Mouse (Mus musculus) liver, adult 2 months (tissue): ENCODE results near the gene Cbln3. TPM values are rescaled to one million over a fixed set of nuclear protein-coding genes. Genes with fewer than 3 reads are reported as not detected.

ENCODE experiments used
- DNase-seq: peaks from one replicate; pipeline ENCODE4 v3.0.0-alpha.2; 2011; ENCODE audit warnings: low read depth, low spot score; ENCODE audit errors: extremely low read depth
- H3K27ac ChIP-seq: fragments of 200-500 bp; replicated peaks from 2 replicates; pipeline ENCODE4 v1.5.1; 2012; ENCODE audit warnings: low read depth, mild to moderate bottlenecking, control low read depth, inconsistent platforms, low read length; ENCODE audit not compliant: insufficient read depth
- H3K27me3 ChIP-seq: fragments of 200-500 bp; 2 replicates; pipeline ENCODE4 v1.6.1; 2012; ENCODE audit warnings: mild to moderate bottlenecking, moderate library complexity, low read length, inconsistent platforms; ENCODE audit not compliant: control insufficient read depth, insufficient read depth
- H3K36me3 ChIP-seq: fragments of 200-500 bp; 2 replicates; pipeline ENCODE4 v1.6.1; 2012; ENCODE audit warnings: low read length, inconsistent platforms; ENCODE audit not compliant: control insufficient read depth, insufficient read depth
- H3K4me1 ChIP-seq: fragments of 200-500 bp; 2 replicates; pipeline ENCODE4 v1.6.1; 2011; ENCODE audit warnings: low read length; ENCODE audit not compliant: control insufficient read depth, insufficient read depth
- H3K4me3 ChIP-seq: fragments of 200-500 bp; 2 replicates; pipeline ENCODE4 v1.5.1; 2011; ENCODE audit warnings: low read depth, mild to moderate bottlenecking, control low read depth, low read length, moderate library complexity; ENCODE audit not compliant: insufficient read depth
- H3K79me2 ChIP-seq: fragments of 200-500 bp; 2 replicates; pipeline ENCODE4 v1.6.1; 2012; ENCODE audit warnings: inconsistent platforms, mild to moderate bottlenecking, low read length, moderate library complexity; ENCODE audit not compliant: control insufficient read depth, insufficient read depth
- H3K9ac ChIP-seq: fragments of 200-500 bp; 2 replicates; pipeline ENCODE4 v1.6.1; 2012; ENCODE audit warnings: low read depth, mild to moderate bottlenecking, control low read depth, inconsistent platforms, low read length
- CTCF ChIP-seq: fragments of 200-500 bp; IDR thresholded peaks from 2 replicates; pipeline ENCODE4 v1.5.1; 2011; ENCODE audit warnings: low read depth, low read length, control low read depth
- POLR2A ChIP-seq: fragments of 200-500 bp; IDR thresholded peaks from 2 replicates; pipeline ENCODE4 v1.6.1; 2011; ENCODE audit warnings: low read length, control low read depth; ENCODE audit not compliant: insufficient read depth; ENCODE audit errors: extremely low read depth
- WGBS: fragments of 180-500 bp; shearing (Covaris S2); methylation state at CpG from one replicate; pipeline ENCODE4 v1.1.7; 2018; 5-methylcytosine and 5-hydroxymethylcytosine counted together
- polyA plus RNA-seq: library from polyadenylated mRNA; depleted of rRNA; stranded (reverse); fragments of >200 nt; gene quantifications from 2 replicates; pipeline ENCODE4 v1.2.3, GENCODE M21; 2012
- total RNA-seq: library from RNA; depleted of rRNA; stranded (reverse); fragments of >200 nt; gene quantifications from 2 replicates; pipeline ENCODE4 v1.2.3, GENCODE M21; 2014

Cbln3 gene
- total and polyA plus RNA-seq, 2 experiments = 0.18 to 0.64 TPM

DNA sequence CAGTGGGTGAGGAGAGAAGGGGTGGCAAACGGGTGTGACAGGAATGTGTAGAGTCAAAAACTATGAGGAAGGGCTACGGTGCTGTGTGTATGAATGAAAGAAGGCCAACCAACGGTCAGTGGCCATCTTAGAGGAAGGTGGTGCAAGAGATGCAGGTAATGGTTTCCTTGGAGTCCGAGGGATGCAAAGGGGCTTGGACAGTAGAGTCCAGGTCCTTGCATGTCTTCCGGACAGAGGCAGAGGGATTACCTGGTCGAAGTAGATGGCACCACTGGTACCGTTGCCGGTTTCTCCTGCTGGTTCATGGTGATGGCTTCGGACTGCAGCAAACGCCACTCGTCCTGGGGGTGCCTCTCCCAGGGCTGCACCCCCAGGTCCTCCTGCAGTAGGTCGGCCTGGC lies 529 bp downstream of the Cbln3 start:
- DNase-seq = no peak
- 93% methylated on average over 12 of the region's 12 CpGs for WGBS
- no peak overlapping the region for H3K4me3 ChIP-seq
- no peaks in the 10 kb centered on the region for H3K27me3 ChIP-seq
- H3K27ac ChIP-seq = peak overlapping the region; percentile 71
- peaks cover 20% of the 10 kb centered on the region for H3K4me1 ChIP-seq
- H3K36me3 ChIP-seq = peaks cover 16% of the 10 kb centered on the region
- no peak for TF ChIP-seq POLR2A
- no peak for TF ChIP-seq CTCF
- peaks cover 9% of the 10 kb centered on the region; the same call in 1 of the 2 replicates for H3K79me2 ChIP-seq
- H3K9ac ChIP-seq = 0 out of 2 replicates have a peak overlapping the region, but pooled peaks have one; percentile 5

DNA sequence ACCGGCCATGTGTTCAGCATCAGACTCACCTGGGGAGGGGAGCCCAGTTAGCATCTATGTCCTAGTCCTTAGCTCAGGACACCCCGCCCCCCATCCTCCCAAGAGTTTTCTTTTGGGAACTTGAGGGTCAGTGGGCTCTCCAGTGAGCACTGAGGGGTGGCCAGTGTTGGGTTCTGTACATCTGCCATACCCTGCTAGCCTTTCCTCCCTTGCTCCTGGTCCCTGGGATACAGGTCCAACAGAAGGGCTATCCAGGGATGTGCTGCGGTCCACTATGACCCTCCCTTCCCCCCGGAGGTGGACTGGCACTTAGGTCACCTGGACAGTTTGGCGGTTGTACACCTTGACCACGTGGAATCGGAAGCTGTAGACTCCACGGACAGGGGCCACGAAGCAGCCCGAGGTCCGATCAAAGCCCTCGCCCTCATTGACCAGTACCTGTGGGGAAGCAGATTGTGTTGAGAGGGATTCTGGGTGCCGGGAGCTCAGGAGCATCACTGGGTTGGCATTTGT lies 987 bp downstream of the Cbln3 start:
- Histone ChIP-seq H3K79me2 (peaks cover 9% of the 10 kb centered on the region; the same call in 1 of the 2 replicates), H3K27ac (0 out of 2 replicates have a peak overlapping the region, but pooled peaks have one; percentile 59), H3K4me3 (no peak overlapping the region), H3K4me1 (peaks cover 20% of the 10 kb centered on the region), H3K27me3 (no peaks in the 10 kb centered on the region), H3K9ac (no peak overlapping the region; the same call in 1 of the 2 replicates), H3K36me3 (peaks cover 11% of the 10 kb centered on the region)
- TF ChIP-seq CTCF = no peak
- TF ChIP-seq POLR2A = no peak
- no peak for DNase-seq
- whole genome bisulfite sequencing = 78% methylated on average over 13 of the region's 13 CpGs

DNA sequence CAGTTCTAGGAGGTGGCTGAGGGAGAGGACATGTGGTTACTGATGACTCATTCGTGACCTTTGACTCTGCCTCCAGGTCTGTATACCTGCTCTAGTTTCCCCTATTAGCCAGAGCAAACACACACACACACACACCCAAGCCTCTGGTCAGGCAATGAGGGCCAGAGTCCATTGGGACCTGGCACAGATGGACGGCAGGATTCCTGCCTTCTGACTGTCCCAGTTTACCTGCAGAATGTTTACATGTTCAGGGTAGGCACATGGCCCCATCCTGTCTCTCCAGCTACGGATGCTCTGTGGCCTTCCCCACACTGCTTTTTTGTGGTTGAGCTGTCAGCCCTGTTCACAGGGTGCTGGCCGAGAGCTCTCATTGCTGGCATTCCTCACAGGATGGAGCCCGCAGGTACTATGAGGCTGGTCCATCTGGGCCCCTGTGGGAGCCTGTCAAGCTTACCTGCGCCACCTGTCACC lies 2.0 kb downstream of the Cbln3 start:
- DNase-seq = peak; percentile 99
- H3K27ac ChIP-seq = peak overlapping the region; percentile 59

DNA sequence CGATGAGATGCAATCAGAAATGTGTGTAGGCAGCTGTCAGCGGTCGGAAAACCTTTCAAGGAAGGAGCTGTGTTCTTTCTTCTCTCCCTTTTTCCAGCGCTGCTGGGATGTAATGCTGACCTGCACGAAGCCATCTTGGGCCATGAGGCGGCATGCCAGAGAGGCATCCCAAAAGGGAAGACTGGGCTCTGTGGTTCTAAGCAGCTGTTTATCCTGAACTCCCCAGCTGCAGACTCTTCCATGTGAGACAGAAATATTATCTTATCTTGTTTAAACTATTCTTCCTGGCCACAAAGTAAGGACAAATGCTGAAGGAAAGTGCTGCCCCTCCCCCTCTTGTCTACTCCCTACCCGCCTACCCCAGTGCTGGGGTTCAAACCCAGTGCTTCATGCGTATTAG lies 3.2 kb downstream of the Cbln3 start:
- no peak overlapping the region for H3K9ac ChIP-seq
- WGBS = 82% methylated on average over 8 of the region's 8 CpGs
- no peaks in the 10 kb centered on the region for H3K27me3 ChIP-seq
- DNase-seq = no peak
- peaks cover 16% of the 10 kb centered on the region for H3K4me1 ChIP-seq
- H3K4me3 ChIP-seq = no peak overlapping the region
- H3K27ac ChIP-seq = no peak overlapping the region
- H3K79me2 ChIP-seq = peaks cover 6% of the 10 kb centered on the region; the same call in 1 of the 2 replicates
- TF ChIP-seq POLR2A = no peak
- TF ChIP-seq CTCF = no peak
- H3K36me3 ChIP-seq = no peaks in the 10 kb centered on the region

More for the DNA sequence above, 2.0 kb downstream of the Cbln3 start:
- Histone ChIP-seq H3K9ac (no peak overlapping the region), H3K4me1 (peaks cover 20% of the 10 kb centered on the region), H3K79me2 (peaks cover 6% of the 10 kb centered on the region; the same call in 1 of the 2 replicates), H3K36me3 (peaks cover 2% of the 10 kb centered on the region; the same call in 1 of the 2 replicates), H3K4me3 (no peak overlapping the region), H3K27me3 (no peaks in the 10 kb centered on the region)
- WGBS = 29% methylated on average over 6 of the region's 6 CpGs
- TF ChIP-seq CTCF (no peak), POLR2A (no peak)

DNA sequence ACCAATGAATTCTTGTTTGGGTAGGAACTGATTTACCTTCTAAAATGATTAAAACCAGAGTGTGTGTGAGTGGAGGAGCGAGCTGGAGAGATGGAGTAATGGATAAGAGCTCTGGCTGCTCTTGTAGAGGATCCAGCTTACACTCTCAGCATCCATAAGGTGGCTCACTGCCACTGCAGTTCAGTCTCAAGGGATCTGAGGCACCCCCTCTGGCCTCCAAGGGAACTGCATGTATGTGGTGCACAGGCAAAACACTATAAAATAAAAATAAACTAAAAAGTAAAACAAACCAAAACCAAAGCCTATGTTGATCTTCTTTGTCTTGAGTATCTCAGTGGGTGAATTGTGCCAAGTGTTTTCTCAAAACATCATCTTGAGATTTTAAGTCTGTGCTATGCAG lies 4.6 kb downstream of the Cbln3 start:
- TF ChIP-seq CTCF (peak; percentile 89), POLR2A (no peak)
- Histone ChIP-seq H3K4me3 (no peak overlapping the region), H3K79me2 (no peaks in the 10 kb centered on the region), H3K36me3 (no peaks in the 10 kb centered on the region), H3K27me3 (no peaks in the 10 kb centered on the region), H3K4me1 (peaks cover 16% of the 10 kb centered on the region), H3K9ac (no peak overlapping the region), H3K27ac (no peak overlapping the region)
- DNase-seq = peak; percentile 73
- 32% methylated on average over 1 of the region's 1 CpGs for WGBS

DNA sequence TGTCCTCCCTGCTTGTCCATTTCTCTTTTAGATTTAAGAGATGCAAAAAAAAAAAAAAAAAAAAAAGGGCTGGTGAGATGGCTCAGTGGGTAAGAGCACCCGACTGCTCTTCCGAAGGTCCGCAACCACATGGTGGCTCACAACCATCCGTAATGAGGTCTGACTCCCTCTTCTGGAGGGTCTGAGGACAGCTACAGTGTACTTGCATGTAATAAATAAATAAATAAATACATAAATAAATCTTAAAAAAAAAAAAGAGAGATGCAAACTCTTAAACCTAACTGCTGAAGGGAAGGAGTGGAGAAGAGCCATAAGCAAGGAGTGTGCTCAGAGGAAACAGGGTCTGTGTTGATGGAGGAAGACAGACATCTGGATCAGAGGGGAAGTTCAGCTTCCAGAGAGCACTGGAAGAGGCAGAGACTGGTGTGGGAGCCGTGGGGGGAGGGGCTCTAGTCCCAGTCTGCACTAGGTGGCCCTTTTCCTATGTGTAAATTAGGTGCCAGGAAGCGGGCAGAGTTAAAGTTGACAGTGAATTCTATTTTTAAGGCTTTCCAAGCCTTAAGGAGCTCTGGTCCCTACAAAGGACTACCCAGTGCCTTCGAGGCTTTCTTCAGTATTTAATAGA lies 5.8 kb downstream of the Cbln3 start:
- Histone ChIP-seq H3K79me2 (no peaks in the 10 kb centered on the region), H3K27me3 (no peaks in the 10 kb centered on the region), H3K4me1 (peaks cover 10% of the 10 kb centered on the region), H3K36me3 (no peaks in the 10 kb centered on the region), H3K9ac (no peak overlapping the region), H3K4me3 (no peak overlapping the region), H3K27ac (no peak overlapping the region)
- TF ChIP-seq POLR2A (no peak), CTCF (no peak)
- 32% methylated on average over 7 of the region's 7 CpGs for WGBS
- no peak for DNase-seq
